Mouse (Mus musculus) neural tube, embryonic 14.5 days (tissue): ENCODE results near the gene Shtn1. TPM values are rescaled to one million over a fixed set of nuclear protein-coding genes. Genes with fewer than 3 reads are reported as not detected.

Experiments
- ATAC-seq: fragments of 200-750 bp; cut with Nextera tagmentation; 2 replicates; pipeline ENCODE4 v1.8.0; 2017; ENCODE audit warnings: low read depth, mild to moderate bottlenecking, moderate TSS enrichment, moderate library complexity
- H3K27ac ChIP-seq: fragments of 300-500 bp; sonication (generic); 2 replicates; pipeline ENCODE4 v1.5.1; 2014; ENCODE audit warnings: low read depth, mild to moderate bottlenecking, control low read depth, low read length, moderate library complexity, mixed read lengths
- H3K27me3 ChIP-seq: fragments of 300-500 bp; sonication (generic); 2 replicates; pipeline ENCODE4 v1.6.1; 2014; ENCODE audit warnings: low read length; ENCODE audit not compliant: control insufficient read depth, insufficient read depth
- H3K36me3 ChIP-seq: fragments of 300-500 bp; sonication (generic); 2 replicates; pipeline ENCODE4 v1.6.1; 2014; ENCODE audit warnings: low read length, mixed read lengths; ENCODE audit not compliant: control insufficient read depth, insufficient read depth
- H3K4me1 ChIP-seq: fragments of 300-500 bp; sonication (generic); 2 replicates; pipeline ENCODE4 v1.6.1; 2014; ENCODE audit warnings: low read length; ENCODE audit not compliant: control insufficient read depth, insufficient read depth
- H3K4me2 ChIP-seq: fragments of 300-500 bp; sonication (generic); 2 replicates; pipeline ENCODE4 v1.6.1; 2014; ENCODE audit warnings: mild to moderate bottlenecking, low read depth, low read length, control low read depth
- H3K4me3 ChIP-seq: fragments of 300-500 bp; sonication (generic); 2 replicates; pipeline ENCODE4 v1.5.1; 2014; ENCODE audit warnings: low read depth, low read length, control low read depth, mixed read lengths
- H3K9ac ChIP-seq: fragments of 300-500 bp; sonication (generic); replicated peaks from 2 replicates; pipeline ENCODE4 v1.6.1; 2014; ENCODE audit warnings: low read depth, mild to moderate bottlenecking, control low read depth, low read length, mixed read lengths
- H3K9me3 ChIP-seq: fragments of 300-500 bp; sonication (generic); 2 replicates; pipeline ENCODE4 v1.6.1; 2016; ENCODE audit warnings: low read length; ENCODE audit not compliant: control insufficient read depth
- WGBS: fragments of 180-500 bp; shearing (Covaris S2); extraction: QIAGEN DNeasy Blood & Tissue Kit; methylation state at CpG from one replicate; pipeline ENCODE4 v1.1.7; 2014; 5-methylcytosine and 5-hydroxymethylcytosine counted together
- polyA plus RNA-seq: library from polyadenylated mRNA; unstranded; fragments of >200 nt; fragmentation: Nextera tagmentation; extraction: Ambion mirVana; gene quantifications from 2 replicates; pipeline ENCODE4 v1.2.1, GENCODE M21; 2014

The Shtn1 gene
- polyA plus RNA-seq, 1 experiment from 2014 or later, result 54.9 TPM

DNA sequence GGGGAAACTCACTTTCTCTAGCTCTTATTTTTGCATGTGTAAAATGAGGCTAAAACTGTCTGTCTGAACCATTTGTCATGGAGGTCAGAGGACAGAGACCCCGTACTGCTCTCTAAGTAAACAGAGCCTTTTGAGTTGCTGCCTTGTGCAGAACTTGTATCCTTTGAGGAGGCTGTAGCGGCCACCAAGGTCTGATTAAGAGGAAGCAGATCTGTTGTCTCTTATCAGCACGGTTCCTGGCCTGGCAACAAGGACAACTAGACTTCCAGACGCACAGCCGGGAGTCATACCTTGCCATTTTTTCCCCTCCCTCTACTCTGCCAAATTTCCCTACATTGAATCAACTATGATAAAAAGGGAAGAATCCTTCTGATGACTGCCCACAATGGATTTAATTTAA, 18.5 kb downstream of the Shtn1 start:
- Histone ChIP-seq H3K4me2 (no peak overlapping the region), H3K27ac (no peak overlapping the region), H3K4me1 (no peaks in the 10 kb centered on the region), H3K9ac (no peak overlapping the region), H3K27me3 (no peaks in the 10 kb centered on the region), H3K36me3 (no peaks in the 10 kb centered on the region), H3K4me3 (no peak overlapping the region), H3K9me3 (no peaks in the 10 kb centered on the region)
- ATAC-seq, result no peak
- 36% methylated on average over 5 of the region's 5 CpGs for WGBS

- 77% methylated on average over 6 of the region's 6 CpGs for WGBS
- no peaks in the 10 kb centered on the region for H3K27me3 ChIP-seq
- no peak overlapping the region for H3K4me3 ChIP-seq
- H3K4me1 ChIP-seq, result no peaks in the 10 kb centered on the region
- ATAC-seq, result no peak
- no peaks in the 10 kb centered on the region for H3K9me3 ChIP-seq
- no peak overlapping the region for H3K9ac ChIP-seq
- H3K27ac ChIP-seq, result no peak overlapping the region
- no peak overlapping the region for H3K4me2 ChIP-seq
- no peaks in the 10 kb centered on the region for H3K36me3 ChIP-seq
Observed at GRCm38 (mm10) chr19:59054632-59054951, 21.3 kb downstream of the Shtn1 start.

DNA sequence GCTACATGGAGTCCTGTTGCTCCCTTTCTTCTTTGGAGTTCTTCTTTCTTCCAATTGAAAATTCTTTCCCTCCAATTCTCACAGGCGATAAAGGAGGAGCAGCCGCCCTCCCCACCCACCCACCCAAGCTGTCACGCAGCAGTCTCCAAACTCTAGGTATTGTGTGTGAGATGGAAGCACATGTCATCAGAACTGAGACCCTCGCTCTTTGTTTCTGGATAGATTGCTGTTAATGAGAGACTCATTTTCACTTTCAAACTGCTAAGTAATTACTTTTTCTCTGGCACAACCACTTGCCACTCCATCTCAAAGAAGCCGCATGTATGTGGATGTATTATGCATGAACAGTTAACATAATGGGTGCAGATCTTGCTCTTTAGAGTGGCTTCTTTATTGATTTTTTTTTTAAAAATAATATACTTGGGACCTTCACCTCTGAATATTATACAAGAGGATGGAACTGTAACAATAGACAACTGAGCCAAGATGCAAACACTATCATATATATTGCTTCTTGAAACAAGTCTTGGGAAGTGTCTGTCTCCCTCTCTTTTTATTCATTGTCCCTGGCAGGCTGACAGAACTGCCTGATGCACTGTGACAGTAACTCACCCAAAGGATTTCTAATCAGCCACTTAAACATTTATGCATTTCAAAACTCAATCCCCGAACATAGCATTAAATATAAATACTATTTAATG, 21.8 kb downstream of the Shtn1 start:
- Histone ChIP-seq H3K27me3 (no peaks in the 10 kb centered on the region), H3K4me1 (no peaks in the 10 kb centered on the region), H3K9me3 (no peaks in the 10 kb centered on the region), H3K27ac (no peak overlapping the region), H3K4me3 (no peak overlapping the region), H3K4me2 (no peak overlapping the region), H3K9ac (no peak overlapping the region), H3K36me3 (no peaks in the 10 kb centered on the region)
- WGBS, result 65% methylated on average over 6 of the region's 6 CpGs
- no peak for ATAC-seq

- Histone ChIP-seq H3K9me3 (no peaks in the 10 kb centered on the region), H3K4me2 (no peak overlapping the region), H3K4me3 (no peak overlapping the region), H3K4me1 (no peaks in the 10 kb centered on the region), H3K27ac (no peak overlapping the region), H3K9ac (no peak overlapping the region), H3K36me3 (no peaks in the 10 kb centered on the region), H3K27me3 (no peaks in the 10 kb centered on the region)
- 67% methylated on average over 9 of the region's 9 CpGs for WGBS
- no peak for ATAC-seq
Observed at GRCm38 (mm10) chr19:59052783-59053490, 23.0 kb downstream of the Shtn1 start.

- no peak for ATAC-seq
- H3K27me3 ChIP-seq, result no peaks in the 10 kb centered on the region
- WGBS, result 69% methylated on average over 4 of the region's 4 CpGs
- no peak overlapping the region for H3K27ac ChIP-seq
- no peak overlapping the region for H3K4me3 ChIP-seq
- no peak overlapping the region for H3K9ac ChIP-seq
- H3K4me1 ChIP-seq, result no peaks in the 10 kb centered on the region
- no peak overlapping the region for H3K4me2 ChIP-seq
- H3K9me3 ChIP-seq, result no peaks in the 10 kb centered on the region
- H3K36me3 ChIP-seq, result no peaks in the 10 kb centered on the region
Observed at GRCm38 (mm10) chr19:59052053-59052452, 23.8 kb downstream of the Shtn1 start.

DNA sequence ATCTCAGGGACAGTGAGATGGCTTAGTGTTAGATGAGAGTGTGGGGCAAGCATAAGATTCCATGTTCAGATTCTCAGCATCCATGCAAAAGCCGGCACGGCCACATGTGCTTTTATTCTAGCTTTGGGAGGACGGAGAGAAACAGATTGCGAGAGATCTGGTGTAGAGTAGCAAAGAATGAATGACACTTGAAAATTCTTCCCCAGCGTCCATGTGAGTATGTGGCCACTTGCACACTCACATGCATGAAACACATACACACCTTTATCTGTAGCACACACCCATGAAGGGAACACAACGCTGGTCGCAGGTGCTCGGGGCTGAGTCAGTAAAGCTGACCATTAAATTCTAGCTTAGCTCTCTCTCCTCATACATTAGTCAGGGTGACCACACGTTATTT, 24.3 kb downstream of the Shtn1 start:
- Histone ChIP-seq H3K4me3 (no peak overlapping the region), H3K4me1 (no peaks in the 10 kb centered on the region), H3K27me3 (no peaks in the 10 kb centered on the region), H3K9ac (no peak overlapping the region), H3K27ac (no peak overlapping the region), H3K4me2 (no peak overlapping the region), H3K36me3 (no peaks in the 10 kb centered on the region), H3K9me3 (no peaks in the 10 kb centered on the region)
- WGBS, result 88% methylated on average over 9 of the region's 9 CpGs
- ATAC-seq, result no peak

DNA sequence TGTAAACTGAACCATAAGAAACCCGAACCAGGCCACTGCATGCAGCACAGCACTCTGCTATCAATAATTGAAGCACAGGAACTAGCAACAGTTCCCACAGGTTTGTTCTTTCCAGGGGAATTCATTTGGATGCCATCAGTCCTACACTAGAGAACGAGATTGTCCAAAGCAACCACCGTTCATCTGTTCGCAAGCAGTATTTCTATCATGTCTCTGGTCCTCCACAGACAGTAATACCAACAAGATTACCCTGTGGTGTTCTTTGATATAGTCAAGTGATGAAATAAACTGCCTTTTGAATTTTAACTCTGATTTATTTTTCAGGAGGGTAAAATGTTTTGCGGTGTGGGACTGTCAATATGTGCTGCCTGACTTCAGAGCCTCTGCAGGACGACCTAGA, 27.0 kb downstream of the Shtn1 start:
- WGBS, result 83% methylated on average over 6 of the region's 6 CpGs
- no peak overlapping the region for H3K9ac ChIP-seq
- H3K9me3 ChIP-seq, result no peaks in the 10 kb centered on the region
- no peak overlapping the region for H3K4me3 ChIP-seq
- no peak overlapping the region for H3K4me2 ChIP-seq
- no peak overlapping the region for H3K27ac ChIP-seq
- H3K27me3 ChIP-seq, result no peaks in the 10 kb centered on the region
- no peak for ATAC-seq
- H3K4me1 ChIP-seq, result peaks cover 3% of the 10 kb centered on the region; the same call in 1 of the 2 replicates
- H3K36me3 ChIP-seq, result no peaks in the 10 kb centered on the region

GRCm38 (mm10) chr19:59047511-59047910, 28.4 kb downstream of the Shtn1 start:
- WGBS, result 77% methylated on average over 5 of the region's 5 CpGs

GRCm38 (mm10) chr19:59041086-59041485, 34.8 kb downstream of the Shtn1 start:
- Histone ChIP-seq H3K4me2 (no peak overlapping the region), H3K9me3 (no peaks in the 10 kb centered on the region), H3K27ac (no peak overlapping the region), H3K27me3 (no peaks in the 10 kb centered on the region), H3K4me1 (peaks cover 7% of the 10 kb centered on the region; the same call in 1 of the 2 replicates), H3K9ac (no peak overlapping the region), H3K4me3 (no peak overlapping the region), H3K36me3 (no peaks in the 10 kb centered on the region; the same call in 1 of the 2 replicates)
- no peak for ATAC-seq
- WGBS, result 90% methylated on average over 3 of the region's 3 CpGs

More at GRCm38 (mm10) chr19:59047511-59047910, 28.4 kb downstream of the Shtn1 start:
- Histone ChIP-seq H3K4me1 (peaks cover 7% of the 10 kb centered on the region; the same call in 1 of the 2 replicates), H3K9me3 (no peaks in the 10 kb centered on the region), H3K9ac (no peak overlapping the region), H3K4me3 (no peak overlapping the region), H3K27ac (no peak overlapping the region), H3K27me3 (no peaks in the 10 kb centered on the region), H3K4me2 (no peak overlapping the region), H3K36me3 (no peaks in the 10 kb centered on the region)
- ATAC-seq, result no peak
